Mouse (Mus musculus) intestine, embryonic 16.5 days (tissue): ENCODE measurements around the gene Grb2. TPM values are rescaled to one million over a fixed set of nuclear protein-coding genes. Genes with fewer than 3 reads are reported as not detected.

Source experiments
- ATAC-seq: fragments of 200-750 bp; cut with Nextera tagmentation; 2 replicates; pipeline ENCODE4 v1.8.0; 2017; ENCODE audit warnings: moderate TSS enrichment, moderate library complexity
- H3K27ac ChIP-seq: fragments of 300-500 bp; sonication (generic); 2 replicates; pipeline ENCODE4 v1.5.1; 2014; ENCODE audit warnings: mild to moderate bottlenecking, low read length
- H3K27me3 ChIP-seq: fragments of 300-500 bp; sonication (generic); replicated peaks from 2 replicates; pipeline ENCODE4 v1.6.1; 2014; ENCODE audit warnings: low read length, control low read depth, mixed read lengths; ENCODE audit not compliant: control insufficient read depth, insufficient read depth
- H3K36me3 ChIP-seq: fragments of 300-500 bp; sonication (generic); 2 replicates; pipeline ENCODE4 v1.6.1; 2014; ENCODE audit warnings: low read length, control low read depth; ENCODE audit not compliant: control insufficient read depth, insufficient read depth
- H3K4me1 ChIP-seq: fragments of 300-500 bp; sonication (generic); 2 replicates; pipeline ENCODE4 v1.6.1; 2014; ENCODE audit warnings: low read length, control low read depth, mixed read lengths; ENCODE audit not compliant: control insufficient read depth, insufficient read depth
- H3K4me2 ChIP-seq: fragments of 300-500 bp; sonication (generic); 2 replicates; pipeline ENCODE4 v1.6.1; 2014; ENCODE audit warnings: low read depth, low read length, control low read depth
- H3K4me3 ChIP-seq: fragments of 300-500 bp; sonication (generic); 2 replicates; pipeline ENCODE4 v1.5.1; 2014; ENCODE audit warnings: mild to moderate bottlenecking, low read length
- H3K9ac ChIP-seq: fragments of 300-500 bp; sonication (generic); 2 replicates; pipeline ENCODE4 v1.6.1; 2014; ENCODE audit warnings: low read depth, low read length
- H3K9me3 ChIP-seq: fragments of 300-500 bp; sonication (generic); 2 replicates; pipeline ENCODE4 v1.6.1; 2016; ENCODE audit warnings: low read length, control low read depth; ENCODE audit not compliant: control insufficient read depth
- WGBS: fragments of 180-500 bp; shearing (Covaris S2); extraction: QIAGEN DNeasy Blood & Tissue Kit; methylation state at CpG from one replicate; pipeline ENCODE4 v1.1.7; 2014; 5-methylcytosine and 5-hydroxymethylcytosine counted together
- polyA plus RNA-seq: library from polyadenylated mRNA; unstranded; fragments of >200 nt; fragmentation: Nextera tagmentation; extraction: Ambion mirVana; gene quantifications from 2 replicates; pipeline ENCODE4 v1.2.1, GENCODE M21; 2015

The Grb2 gene
- polyA plus RNA-seq, 1 experiment from 2014 or later: 67.1 TPM

DNA sequence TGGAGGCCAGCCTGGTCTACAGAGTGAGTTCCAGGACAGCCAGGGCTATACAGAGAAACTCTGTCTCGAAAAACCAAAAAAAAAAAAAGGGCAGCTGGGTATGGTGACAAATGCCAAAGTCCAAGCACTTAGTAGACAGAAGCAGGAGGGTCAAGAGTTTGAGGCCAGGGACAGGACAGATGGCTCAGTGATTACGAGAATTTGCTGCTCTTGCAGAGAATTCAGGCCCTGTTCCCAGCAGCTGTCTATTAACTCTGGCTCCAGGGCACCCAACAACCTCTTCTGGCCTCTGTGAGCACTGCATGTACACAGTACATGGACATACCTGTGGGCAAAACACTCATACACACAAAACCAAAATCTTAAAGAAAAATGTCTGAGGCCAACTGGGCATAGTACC lies 90.4 kb downstream of the Grb2 start:
- Histone ChIP-seq H3K9ac (no peak overlapping the region), H3K27me3 (no peaks in the 10 kb centered on the region), H3K36me3 (peaks cover 12% of the 10 kb centered on the region), H3K4me1 (peaks cover 8% of the 10 kb centered on the region), H3K9me3 (no peaks in the 10 kb centered on the region), H3K4me3 (no peak overlapping the region), H3K27ac (no peak overlapping the region), H3K4me2 (no peak overlapping the region)
- ATAC-seq: no peak
- 82% methylated on average over 2 of the region's 2 CpGs for WGBS

DNA sequence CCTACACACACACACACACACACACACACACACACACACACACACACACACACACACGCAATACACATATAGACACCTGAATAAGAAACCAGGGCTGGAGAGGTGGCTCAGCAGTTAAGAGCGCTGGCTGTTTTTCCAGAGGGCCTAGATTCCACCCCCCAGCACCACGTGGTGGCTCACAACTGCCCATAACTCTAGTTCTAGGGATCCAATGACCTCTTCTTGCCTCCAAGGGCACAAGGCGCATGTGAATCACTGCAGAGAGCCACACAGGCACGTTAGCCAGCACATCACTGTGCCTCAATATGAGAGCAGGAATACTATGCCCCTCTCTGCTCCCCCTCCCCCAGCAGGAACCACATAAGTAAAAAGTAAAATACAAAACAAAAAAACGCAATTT lies 91.5 kb downstream of the Grb2 start:
- H3K9ac ChIP-seq: no peak overlapping the region
- H3K27me3 ChIP-seq: no peaks in the 10 kb centered on the region
- H3K4me1 ChIP-seq: peaks cover 10% of the 10 kb centered on the region
- peaks cover 7% of the 10 kb centered on the region; the same call in 1 of the 2 replicates for H3K36me3 ChIP-seq
- WGBS: 81% methylated on average over 6 of the region's 6 CpGs
- no peaks in the 10 kb centered on the region for H3K9me3 ChIP-seq
- no peak overlapping the region for H3K4me2 ChIP-seq
- no peak overlapping the region for H3K27ac ChIP-seq
- no peak overlapping the region for H3K4me3 ChIP-seq
- ATAC-seq: no peak

DNA sequence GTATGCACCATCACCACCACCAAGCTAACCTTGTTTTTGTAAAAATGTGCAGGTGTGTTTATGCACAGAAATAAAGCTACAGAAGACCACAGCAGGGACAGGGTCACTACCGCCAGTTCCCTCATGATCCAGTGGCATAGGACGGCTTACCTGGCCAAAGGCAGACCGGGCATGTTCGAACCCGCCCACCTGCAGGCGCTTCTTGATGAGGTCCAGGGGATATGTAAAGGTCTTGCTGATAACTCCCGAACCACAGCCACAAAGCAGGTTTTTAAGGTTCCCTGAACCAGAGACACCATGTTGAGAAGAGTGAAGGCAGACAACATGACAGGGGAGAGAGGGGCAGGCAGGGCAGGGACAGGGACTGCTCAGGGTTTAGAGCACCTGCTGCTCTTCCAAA lies 92.0 kb downstream of the Grb2 start:
- H3K27ac ChIP-seq: no peak overlapping the region
- no peak overlapping the region for H3K9ac ChIP-seq
- peaks cover 7% of the 10 kb centered on the region; the same call in 1 of the 2 replicates for H3K36me3 ChIP-seq
- H3K27me3 ChIP-seq: no peaks in the 10 kb centered on the region
- H3K9me3 ChIP-seq: no peaks in the 10 kb centered on the region
- peaks cover 15% of the 10 kb centered on the region for H3K4me1 ChIP-seq
- H3K4me2 ChIP-seq: no peak overlapping the region
- no peak for ATAC-seq
- 92% methylated on average over 7 of the region's 7 CpGs for WGBS
- no peak overlapping the region for H3K4me3 ChIP-seq

DNA sequence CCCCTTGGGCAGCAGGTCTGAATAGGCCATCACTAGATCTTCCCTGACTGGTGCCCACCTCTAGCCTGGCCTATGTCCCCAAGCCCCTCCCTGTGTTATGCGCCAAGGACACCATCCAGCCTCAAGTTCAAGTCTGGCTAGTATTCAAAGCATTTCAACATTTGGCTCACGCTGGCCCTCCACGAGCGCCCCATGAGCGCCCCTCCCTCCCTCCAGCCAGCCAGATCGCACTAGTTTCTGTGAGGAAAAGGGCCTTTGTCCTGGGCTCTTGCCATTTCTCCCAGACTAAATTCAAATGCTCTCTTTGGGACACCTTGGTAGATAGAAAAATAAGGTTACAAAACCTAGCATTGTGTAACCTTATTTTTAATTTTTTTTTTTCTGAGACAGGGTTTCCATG lies 92.5 kb downstream of the Grb2 start:
- H3K9me3 ChIP-seq: no peaks in the 10 kb centered on the region
- 0 out of 2 replicates have a peak overlapping the region, but pooled peaks have one; percentile 49 for H3K9ac ChIP-seq
- H3K36me3 ChIP-seq: peaks cover 7% of the 10 kb centered on the region; the same call in 1 of the 2 replicates
- peak overlapping the region; percentile 15; the same call in 1 of the 2 replicates for H3K27ac ChIP-seq
- WGBS: 90% methylated on average over 6 of the region's 6 CpGs
- ATAC-seq: no peak
- no peaks in the 10 kb centered on the region for H3K27me3 ChIP-seq
- no peak overlapping the region for H3K4me3 ChIP-seq
- H3K4me1 ChIP-seq: peaks cover 15% of the 10 kb centered on the region
- H3K4me2 ChIP-seq: no peak overlapping the region

DNA sequence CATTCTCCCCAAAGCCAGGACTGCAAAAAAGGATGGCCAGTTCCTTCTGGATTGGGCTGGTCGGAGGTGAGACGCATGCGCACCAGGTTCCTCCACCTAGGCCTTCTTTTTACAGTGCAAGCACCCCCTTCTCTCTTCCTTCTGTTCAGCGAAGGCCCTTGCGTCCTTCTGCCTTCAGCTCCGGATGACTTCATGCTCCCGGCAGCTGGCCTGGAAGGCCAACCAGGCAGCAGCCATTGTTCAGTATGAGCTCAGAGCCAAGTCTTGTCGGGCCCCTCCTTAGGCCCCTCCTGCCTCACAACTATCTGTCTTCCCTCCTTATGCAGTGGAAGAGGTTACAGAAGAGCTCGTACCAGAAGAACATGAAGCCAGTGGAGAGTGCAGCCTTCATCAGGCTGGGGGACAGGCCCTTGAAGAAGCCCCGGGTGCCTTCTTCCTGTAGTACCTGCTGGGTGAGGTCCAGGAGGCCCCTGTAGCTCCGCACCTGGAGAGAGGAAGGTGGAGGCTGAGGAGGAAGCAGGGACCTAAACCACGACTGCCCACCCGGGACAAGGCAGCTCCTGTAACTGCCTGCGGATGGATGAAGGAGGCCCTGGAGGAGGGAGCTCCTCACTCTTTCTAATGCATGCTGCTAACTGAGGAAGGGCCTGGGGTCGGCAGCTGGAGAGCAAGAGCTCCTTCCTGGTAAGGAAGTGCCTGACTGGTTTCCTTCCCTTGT lies 93.1 kb downstream of the Grb2 start:
- peak overlapping the region; percentile 15; the same call in 1 of the 2 replicates for H3K27ac ChIP-seq
- peaks cover 15% of the 10 kb centered on the region for H3K4me1 ChIP-seq
- no peak overlapping the region for H3K4me3 ChIP-seq
- 73% methylated on average over 15 of the region's 15 CpGs for WGBS
- 0 out of 2 replicates have a peak, but pooled peaks cover 3% of the 10 kb centered on the region for H3K36me3 ChIP-seq
- no peak overlapping the region for H3K4me2 ChIP-seq
- peak overlapping the region; percentile 49 for H3K9ac ChIP-seq
- H3K27me3 ChIP-seq: no peaks in the 10 kb centered on the region
- H3K9me3 ChIP-seq: no peaks in the 10 kb centered on the region
- no peak for ATAC-seq

DNA sequence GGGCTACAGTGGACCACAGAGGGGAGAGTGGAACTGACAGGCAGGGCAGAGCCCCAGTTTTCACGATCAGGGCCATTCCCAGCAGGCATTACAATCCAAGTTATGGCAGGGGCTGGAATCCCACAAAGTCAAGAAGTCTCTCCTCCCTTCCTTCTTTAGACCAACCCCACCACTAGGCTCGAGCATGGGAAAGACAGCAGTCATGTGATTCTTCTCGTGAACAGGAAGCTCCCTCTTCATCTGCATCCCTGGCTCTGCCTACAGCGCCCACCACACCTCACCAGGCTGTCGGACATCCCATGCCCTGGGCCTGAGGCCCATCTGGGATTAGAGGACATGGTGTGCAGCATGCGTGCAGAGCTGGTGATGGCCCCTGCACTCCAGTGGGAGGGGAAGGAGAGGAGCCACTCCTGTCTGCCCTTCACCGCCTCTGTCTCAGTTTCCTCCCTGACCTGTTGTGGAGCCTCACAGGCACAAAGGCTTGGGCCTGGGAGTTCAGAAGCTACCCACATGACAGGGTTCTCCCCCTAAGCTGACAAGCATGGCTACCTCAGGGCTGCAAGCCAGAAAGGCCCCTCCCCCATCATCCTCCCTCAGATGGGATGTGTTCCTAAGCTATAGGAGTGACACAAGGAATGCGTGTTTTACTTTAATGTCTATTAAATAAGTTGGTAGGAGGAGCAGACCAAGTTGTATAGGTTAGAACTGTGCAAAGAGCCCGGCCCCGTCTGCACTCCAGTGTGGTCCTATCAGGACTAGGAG lies 93.9 kb downstream of the Grb2 start:
- no peaks in the 10 kb centered on the region for H3K36me3 ChIP-seq
- 85% methylated on average over 10 of the region's 10 CpGs for WGBS

DNA sequence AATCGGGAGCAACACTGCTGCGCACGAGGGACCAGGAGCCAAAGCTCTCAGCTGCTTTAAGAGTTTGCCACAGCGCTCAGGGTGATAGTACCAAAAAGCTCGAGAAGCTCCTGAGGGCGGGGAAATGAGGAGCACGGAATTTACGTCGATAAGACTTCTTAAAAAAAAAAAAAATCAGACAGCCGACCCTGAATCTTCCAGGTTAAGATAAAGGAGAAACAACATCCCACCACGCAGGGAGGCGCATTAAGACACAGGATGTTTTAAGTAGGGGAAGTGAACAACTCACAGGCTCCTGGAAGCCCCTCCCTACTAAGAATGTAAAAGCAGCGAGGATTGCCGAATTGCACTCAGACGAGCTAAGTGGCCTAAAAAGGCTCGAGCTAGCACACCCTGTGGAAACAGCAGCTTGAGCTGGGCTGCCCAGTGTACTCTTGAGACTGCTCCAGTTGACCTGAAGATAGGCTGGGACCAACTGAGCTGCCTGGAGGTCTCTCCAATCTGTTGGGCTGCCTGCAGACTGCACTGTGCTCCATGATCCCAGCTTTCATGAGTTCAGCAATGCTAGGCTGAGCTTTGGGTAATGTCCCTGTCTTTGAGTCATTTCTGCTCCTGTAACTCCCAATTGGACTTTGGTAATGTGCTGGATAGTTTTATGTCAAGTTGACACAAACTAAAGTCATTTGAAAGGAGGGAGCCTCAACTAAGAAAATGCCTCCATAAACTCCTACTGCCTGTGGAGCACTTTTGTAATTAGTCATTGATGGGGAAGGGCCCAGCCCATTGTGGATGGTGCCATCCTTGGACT lies 95.1 kb downstream of the Grb2 start:
- ATAC-seq: peak; percentile 3; the same call in 1 of the 2 replicates
- H3K27ac ChIP-seq: peak overlapping the region; percentile 96

More for the DNA sequence above, 93.9 kb downstream of the Grb2 start:
- Histone ChIP-seq H3K9me3 (no peaks in the 10 kb centered on the region), H3K9ac (no peak overlapping the region), H3K4me2 (no peak overlapping the region), H3K27ac (no peak overlapping the region), H3K27me3 (no peaks in the 10 kb centered on the region), H3K4me3 (no peak overlapping the region), H3K4me1 (peaks cover 15% of the 10 kb centered on the region)
- ATAC-seq: no peak

DNA sequence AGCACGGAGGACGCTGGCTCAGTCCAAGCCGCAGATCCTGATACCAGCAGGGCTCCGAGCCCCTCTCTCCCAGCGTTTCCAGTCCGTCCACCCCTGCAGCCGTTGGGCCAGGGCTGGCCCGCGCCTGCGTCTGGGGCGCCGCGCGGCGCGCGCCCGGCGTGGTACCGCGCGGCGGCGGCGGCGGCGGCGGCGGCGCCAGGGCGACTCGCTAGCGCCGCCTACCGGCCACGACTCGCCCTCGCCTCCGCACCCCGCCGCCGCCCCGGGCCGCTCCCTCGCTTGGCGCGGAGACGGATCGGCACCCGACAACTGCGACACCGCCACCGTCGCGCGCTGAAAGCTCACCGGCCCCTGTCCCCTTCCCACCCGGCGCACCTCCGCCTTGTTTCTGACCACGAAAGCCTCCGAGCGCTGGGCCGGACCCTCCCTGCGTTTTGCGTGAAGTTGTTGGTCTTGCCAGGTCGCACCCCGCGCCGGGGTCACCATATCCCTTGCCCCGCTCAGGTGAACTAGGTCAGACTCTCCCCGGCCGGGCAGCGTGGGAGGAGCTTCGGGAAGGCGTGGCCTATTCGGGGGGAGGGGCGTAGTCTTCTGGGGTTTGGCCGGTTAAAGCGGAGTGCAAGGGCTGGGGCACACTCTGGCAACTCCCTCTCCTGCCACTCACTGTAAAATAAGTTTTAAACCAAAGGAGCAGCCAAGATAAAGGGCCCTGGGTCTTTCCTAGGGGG lies 95.8 kb downstream of the Grb2 start, which contains the start of gene Mif4gd:
Mif4gd (minus strand) TSS at position 560 of the 728 bp plus-strand sequence.
- Histone ChIP-seq H3K36me3 (peaks cover 2% of the 10 kb centered on the region), H3K4me2 (peak within 1 kb of the TSS; percentile 90), H3K27ac (peak within 1 kb of the TSS; percentile 96), H3K4me3 (peak within 1 kb of the TSS; percentile 69), H3K9me3 (no peaks in the 10 kb centered on the region), H3K27me3 (no peaks in the 10 kb centered on the region), H3K4me1 (peaks cover 15% of the 10 kb centered on the region), H3K9ac (peak within 1 kb of the TSS; percentile 80)
- peak; percentile 92 for ATAC-seq
- WGBS: under 1% methylated on average over 79 of the region's 80 CpGs

More for the DNA sequence above, 95.1 kb downstream of the Grb2 start:
- no peaks in the 10 kb centered on the region for H3K9me3 ChIP-seq
- H3K36me3 ChIP-seq: peaks cover 2% of the 10 kb centered on the region; the same call in 1 of the 2 replicates
- H3K4me1 ChIP-seq: peaks cover 15% of the 10 kb centered on the region
- peak overlapping the region; percentile 69 for H3K4me3 ChIP-seq
- H3K9ac ChIP-seq: peak overlapping the region; percentile 80
- H3K27me3 ChIP-seq: no peaks in the 10 kb centered on the region
- under 1% methylated on average over 16 of the region's 16 CpGs for WGBS
- H3K4me2 ChIP-seq: peak overlapping the region; percentile 90
